ENCODE assay signal across 15 mouse cellular contexts in genomic region chr1:63225009-63225408, GRCm38 (mm10). TPM values are rescaled to one million over a fixed set of nuclear protein-coding genes. Genes with fewer than 3 reads are reported as not detected.
"Had no signal": no experiment of that assay in that cellular context is flagged by ENCODE, and none has a peak within 500 bp of the region (broad histone marks: within the 10 kb centered on the region; RNA-seq: fewer than 3 reads in every experiment).

No protein-coding gene starts in this region.

- H3K27me3 ChIP-seq: limb, embryonic 13.5 days; midbrain, embryonic 13.5 days; neural tube, embryonic 12.5 days had no signal

- H3K36me3 ChIP-seq: limb, embryonic 13.5 days; midbrain, embryonic 13.5 days; neural tube, embryonic 12.5 days had no signal

- DNase-seq: kidney, adult 11 months; kidney, adult 9 months; kidney, postnatal 36 days; left cerebral cortex, postnatal 4 days; lung, adult 18-20 months; lung, postnatal 36 days; right cerebral cortex, postnatal 14 days; thymus, postnatal 36 days had no signal

- H3K9me3 ChIP-seq: limb, embryonic 13.5 days; midbrain, embryonic 13.5 days; neural tube, embryonic 12.5 days had no signal

- H3K4me3 ChIP-seq: limb, embryonic 13.5 days; midbrain, embryonic 13.5 days; neural tube, embryonic 12.5 days had no signal

- H3K27ac ChIP-seq: kidney, postnatal 0 days; limb, embryonic 13.5 days; midbrain, embryonic 13.5 days; neural tube, embryonic 12.5 days had no signal

- ATAC-seq: midbrain, embryonic 13.5 days had no signal

- H3K4me2 ChIP-seq: limb, embryonic 13.5 days; midbrain, embryonic 13.5 days; neural tube, embryonic 12.5 days had no signal

- H3K9ac ChIP-seq: limb, embryonic 13.5 days; midbrain, embryonic 13.5 days; neural tube, embryonic 12.5 days had no signal

- H3K4me1 ChIP-seq: midbrain, embryonic 13.5 days; neural tube, embryonic 12.5 days had no signal

RNA-seq across cellular contexts. Expression of gene Gpr1, which starts 10.7 kb away (rescaled TPM):
- total RNA-seq: megakaryocyte progenitor cell, adult 5-6 weeks; neutrophil, adult 5-6 weeks had no signal
- polyA plus RNA-seq: lung, embryonic 16.5 days had no signal

RNA-seq across cellular contexts. Expression of gene Zdbf2, which starts 48.1 kb away (rescaled TPM):
- total RNA-seq: megakaryocyte progenitor cell, adult 5-6 weeks; neutrophil, adult 5-6 weeks had no signal
